Mouse (Mus musculus) mouse embryonic stem cell (cell line): Measurements from ENCODE around the gene Ckap2l.

ENCODE experiments used
- in situ Hi-C, 2 experiments: fragments of 300-500 bp; cut with MboI; formaldehyde crosslinking; loops; 1 replicate in 1 of 2; 3 replicates in 1 of 2; pipeline ENCODE4 v1.14.3; 2019 to 2020; ENCODE audit warnings: low sequenced_read_pairs in 2 of 2, low pct_unique_long_range_greater_than_20kb in 1 of 2, mixed read lengths in 1 of 2; ENCODE audit not compliant: unreplicated experiment in 1 of 2

Ckap2l gene

DNA sequence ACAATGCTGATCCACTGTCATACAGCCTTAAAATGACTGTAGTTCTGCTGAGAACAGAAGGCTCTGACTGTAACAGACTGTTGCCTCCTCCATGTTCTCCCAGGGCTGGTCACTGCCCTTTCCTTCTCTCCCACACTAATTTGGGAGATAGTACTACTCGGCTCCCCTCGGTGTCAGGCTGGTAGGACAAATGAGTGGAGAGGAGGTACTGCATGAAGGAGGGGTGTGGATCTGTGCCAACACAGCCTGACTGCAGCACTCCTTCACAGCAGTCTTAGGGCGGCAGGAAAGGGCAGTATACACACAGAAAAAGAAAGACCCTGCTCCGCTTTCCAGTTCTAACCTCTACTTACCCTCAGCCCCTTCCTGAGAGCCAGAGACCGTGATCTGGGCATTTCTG, 27.0 kb downstream of the Ckap2l start:
- in situ Hi-C loops = loop anchor here (25.0 kb wide), 2 partner anchors 167 to 383 kb away; no protein-coding TSS in a partner anchor

DNA sequence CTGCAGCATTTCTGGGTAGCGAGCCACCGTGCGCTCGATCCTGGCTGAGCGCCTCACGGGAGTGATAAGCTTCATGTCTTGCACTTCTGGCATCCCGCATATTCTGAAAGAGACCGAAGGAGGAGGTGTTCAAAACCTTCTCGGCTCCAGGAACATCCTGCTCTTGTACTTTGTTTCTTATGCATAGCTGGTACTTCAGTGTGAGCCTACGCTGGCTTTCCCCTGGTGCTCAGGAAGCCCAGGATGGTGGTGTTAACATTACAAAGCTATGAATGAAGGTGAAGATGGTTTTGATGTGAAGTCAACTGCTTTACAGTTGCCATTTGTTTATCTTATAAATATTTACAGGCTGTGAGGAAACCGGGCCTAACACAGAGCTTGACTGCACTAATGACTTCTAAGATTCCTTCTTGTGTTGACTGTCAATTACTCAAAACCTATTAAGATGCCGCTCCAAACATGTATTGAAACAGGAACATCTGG, 27.8 kb downstream of the Ckap2l start:
- in situ Hi-C loops = loop anchor here (25.0 kb wide), 2 partner anchors 168 to 382 kb away; no protein-coding TSS in a partner anchor

DNA sequence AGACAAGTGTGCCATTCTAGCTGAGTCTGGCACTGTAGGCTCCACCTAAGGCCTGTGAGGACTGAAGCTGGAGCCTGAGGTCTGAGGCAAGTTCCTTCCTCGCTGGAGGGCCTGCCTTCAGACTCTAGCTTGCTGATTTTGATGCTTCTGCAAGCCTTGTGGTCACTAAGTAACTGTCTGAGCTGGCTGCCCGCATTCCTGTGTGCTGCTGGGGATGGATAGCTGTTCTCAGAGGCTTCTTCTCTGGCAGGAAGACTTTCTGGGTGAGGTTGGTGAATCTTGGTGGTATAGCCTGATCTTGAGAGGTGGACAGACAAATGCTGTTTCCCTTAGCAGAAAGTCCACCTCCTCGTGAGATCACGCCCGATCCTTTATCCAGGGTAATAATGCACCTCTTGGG, 29.3 kb downstream of the Ckap2l start:
- in situ Hi-C loops = loop anchor here (25.0 kb wide), 2 partner anchors 170 to 380 kb away; no protein-coding TSS in a partner anchor

DNA sequence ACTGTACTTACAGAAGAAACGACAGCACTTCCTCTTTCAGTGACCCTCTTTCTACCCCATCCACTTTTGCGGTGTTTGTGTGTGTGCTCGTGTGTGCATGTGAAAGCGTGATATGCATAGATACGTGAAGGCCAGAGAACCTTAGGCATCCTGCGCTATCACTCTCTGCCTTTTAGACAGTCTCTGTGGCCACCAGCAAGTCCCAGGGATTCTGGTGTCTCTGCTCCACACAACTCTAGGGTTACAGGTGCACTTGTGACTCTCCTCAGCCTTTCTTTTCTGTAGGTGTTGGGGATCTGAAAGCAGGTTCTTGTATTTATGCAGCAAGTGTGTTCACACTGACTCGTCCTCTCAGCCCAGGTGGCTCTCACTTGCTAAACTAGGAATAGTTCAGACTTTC, 31.7 kb downstream of the Ckap2l start:
- in situ Hi-C loops = loop anchor here (25.0 kb wide), 2 partner anchors 172 to 378 kb away; no protein-coding TSS in a partner anchor

DNA sequence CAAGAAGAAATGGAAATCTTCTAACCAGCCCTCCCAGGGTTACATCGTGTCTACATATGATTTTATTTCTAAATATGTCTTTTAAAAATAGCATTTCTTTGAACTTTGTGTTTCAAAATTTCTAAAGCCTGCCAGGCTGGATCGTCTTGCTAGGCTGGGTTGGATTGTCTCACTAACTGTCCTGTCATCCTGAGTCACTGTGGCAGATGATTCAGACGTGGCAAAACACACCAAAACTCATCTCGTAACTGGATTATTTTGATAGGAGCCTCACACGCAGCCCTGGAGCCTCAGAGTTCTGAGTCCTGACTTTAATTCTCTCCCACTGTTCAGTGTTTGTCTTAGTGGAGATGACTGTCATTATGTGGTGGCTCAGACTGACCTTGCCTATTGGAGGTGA, 33.9 kb downstream of the Ckap2l start:
- in situ Hi-C loops = loop anchor here (25.0 kb wide), 2 partner anchors 174 to 376 kb away; no protein-coding TSS in a partner anchor

DNA sequence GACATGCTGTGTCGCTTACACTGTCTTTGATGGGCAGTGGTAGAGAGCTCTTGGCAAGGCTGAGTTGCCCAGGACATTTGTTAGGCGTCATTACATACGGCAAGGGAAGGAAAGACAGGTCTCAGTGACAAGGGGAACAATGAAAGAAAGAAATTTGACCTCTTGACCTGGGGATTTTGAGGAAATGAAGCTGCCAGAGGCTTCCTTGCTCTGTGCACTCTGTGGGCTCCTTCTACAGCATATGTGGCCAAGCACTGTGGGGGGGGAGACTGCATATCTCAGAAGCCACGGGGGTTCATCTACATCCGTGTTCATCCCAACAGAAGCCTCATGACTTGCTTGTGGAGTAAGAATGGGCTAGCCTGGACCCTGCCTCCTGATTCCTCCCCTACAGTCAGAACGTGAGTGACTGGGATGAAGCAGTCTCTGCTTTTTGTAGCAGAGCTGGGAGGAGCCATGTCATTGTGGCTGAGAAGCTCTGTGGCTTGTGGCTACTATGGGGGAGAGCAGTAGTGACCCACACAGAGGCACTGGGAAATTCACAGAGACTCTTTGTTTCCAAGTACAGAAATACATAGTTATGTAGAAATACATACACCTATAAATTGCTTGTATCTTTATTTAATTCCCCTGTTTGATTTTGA, 35.7 kb downstream of the Ckap2l start:
- in situ Hi-C loops = loop anchor here (25.0 kb wide), 2 partner anchors 176 to 374 kb away; no protein-coding TSS in a partner anchor

DNA sequence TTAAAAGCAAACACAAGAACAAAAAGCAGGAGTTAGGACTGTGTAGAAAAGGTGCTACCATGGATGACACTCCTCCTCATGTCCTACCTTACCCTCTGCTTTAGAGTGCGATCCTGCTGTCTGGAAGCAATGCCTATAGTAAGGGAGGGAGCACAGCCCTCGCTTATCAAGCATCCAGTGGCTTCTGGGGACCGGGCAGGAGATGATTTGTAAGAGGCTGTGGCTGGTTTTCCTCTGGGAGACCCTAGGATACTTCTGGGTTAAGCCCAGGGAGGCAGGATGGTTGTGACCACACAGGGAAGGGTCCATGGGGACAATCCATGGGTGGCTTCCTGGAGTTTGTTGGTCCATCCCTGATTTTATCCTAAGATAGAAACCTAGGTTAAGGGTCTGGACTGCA, 36.4 kb downstream of the Ckap2l start:
- in situ Hi-C loops = loop anchor here (25.0 kb wide), 2 partner anchors 177 to 373 kb away; no protein-coding TSS in a partner anchor

DNA sequence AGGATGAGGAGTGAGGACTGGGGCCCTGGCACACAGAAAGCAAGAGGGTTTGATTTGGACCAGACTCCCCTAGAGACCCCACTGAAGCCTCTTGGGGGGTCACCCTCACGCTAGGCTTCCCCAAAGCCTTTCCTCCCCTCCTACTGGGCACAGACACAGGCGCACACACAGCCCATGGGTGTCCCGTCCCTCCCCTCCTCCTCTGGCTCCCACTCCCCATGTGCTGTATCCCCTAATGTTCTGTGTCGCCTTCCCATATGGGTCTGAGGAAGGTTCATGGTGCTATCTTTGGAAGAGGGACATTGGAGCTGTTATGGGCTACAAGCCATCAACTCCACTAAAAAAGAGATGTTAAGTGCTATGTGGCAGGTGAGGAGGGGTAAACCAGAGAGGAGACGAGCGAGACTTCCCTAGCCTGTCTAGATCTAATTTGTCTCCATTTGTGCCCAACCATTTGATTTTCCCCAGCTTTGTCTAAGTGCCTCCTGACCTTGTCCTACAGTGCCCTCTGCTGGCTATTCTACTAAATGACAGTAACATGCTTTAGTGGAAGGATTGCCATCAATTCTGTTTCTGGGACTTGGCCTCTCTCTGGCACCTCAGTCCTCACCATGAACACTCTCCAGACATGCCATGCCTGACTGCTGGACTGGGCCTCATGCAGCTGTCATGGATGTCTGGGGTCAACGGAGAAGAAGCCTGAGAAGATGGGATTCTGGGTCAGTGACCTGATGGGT, 38.4 kb downstream of the Ckap2l start:
- in situ Hi-C loops = loop anchor here (5.0 to 25.0 kb wide), 3 partner anchors 81 to 371 kb away; no protein-coding TSS in a partner anchor

DNA sequence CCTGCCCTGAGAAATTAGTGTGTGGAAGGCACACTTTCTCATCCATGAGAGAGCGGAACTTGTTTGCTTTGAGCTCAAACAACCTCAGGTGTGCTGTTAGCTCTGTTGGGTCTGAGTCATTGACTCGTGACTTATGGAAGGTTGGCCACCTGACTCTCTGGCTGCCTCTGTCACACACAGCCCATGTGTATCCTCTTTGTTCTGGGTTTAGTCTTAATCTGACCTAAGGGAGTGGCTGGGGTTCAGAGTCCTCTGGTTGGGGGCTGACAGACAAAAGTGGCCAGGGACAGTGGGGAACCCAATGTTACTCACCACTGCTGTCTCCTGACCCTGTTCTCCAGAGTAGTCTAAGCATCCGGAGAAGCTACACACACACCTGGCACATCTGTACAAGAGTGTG, 39.0 kb downstream of the Ckap2l start:
- in situ Hi-C loops = loop anchor here (5.0 to 25.0 kb wide), 3 partner anchors 81 to 371 kb away; no protein-coding TSS in a partner anchor

DNA sequence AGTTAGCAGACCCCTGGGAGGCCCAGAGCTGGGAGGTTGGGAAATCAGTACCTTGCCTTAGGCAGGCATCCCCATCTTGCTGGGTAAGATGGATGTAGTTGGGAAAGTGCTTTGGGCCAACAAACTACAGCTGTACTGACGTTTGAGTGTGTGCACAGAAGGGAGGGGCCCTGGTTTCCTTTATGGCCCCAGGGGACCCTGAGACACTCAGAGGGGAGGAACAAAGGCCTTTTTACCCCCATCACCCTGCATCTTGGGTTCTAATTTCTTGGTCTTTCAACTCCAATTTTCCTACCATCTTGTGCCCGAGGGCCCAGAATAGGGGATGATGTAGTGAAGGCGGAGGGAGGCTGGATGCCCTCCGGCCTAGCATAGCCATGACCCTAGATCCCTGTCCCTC, 41.0 kb downstream of the Ckap2l start:
- in situ Hi-C loops = loop anchor here (5.0 to 25.0 kb wide), 3 partner anchors 79 to 369 kb away; no protein-coding TSS in a partner anchor

DNA sequence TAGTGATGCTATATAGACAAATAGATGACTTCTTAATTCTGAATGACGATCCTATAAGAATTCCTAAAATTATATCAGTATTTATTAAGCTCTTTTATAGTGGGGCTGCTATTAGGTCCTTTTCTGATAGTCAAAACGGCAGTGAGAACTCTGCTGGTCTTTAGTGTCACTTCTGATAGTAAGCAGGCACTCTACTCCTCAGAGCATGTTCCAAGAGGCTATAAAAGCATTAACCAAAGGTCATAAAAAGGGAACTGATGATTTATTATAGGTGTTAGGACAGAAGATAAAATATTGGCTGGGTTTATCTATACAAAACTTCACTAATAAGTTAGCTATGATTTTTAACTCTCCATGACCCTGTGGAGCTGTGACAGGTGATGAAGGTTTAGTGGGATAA, 42.9 kb downstream of the Ckap2l start:
- in situ Hi-C loops = loop anchor here (25.0 kb wide), 2 partner anchors 183 to 367 kb away; no protein-coding TSS in a partner anchor

DNA sequence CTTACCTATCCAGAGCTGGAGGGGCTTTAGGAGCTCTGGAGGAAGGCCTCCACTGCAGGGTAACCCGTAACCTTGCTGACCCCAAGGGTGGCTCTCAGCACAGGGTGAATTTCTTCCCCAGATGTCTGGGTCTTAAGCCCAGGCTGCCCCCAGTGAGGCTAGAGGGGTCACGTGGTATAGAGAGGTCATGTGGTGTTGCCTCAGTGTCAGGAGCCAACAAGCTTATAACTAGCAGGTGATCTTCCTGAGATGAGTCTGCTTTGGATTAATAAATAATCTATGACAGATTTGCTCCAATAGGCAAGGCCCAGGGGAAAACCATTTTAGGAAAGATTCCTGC, 43.4 kb downstream of the Ckap2l start:
- in situ Hi-C loops = loop anchor here (25.0 kb wide), 2 partner anchors 184 to 366 kb away; no protein-coding TSS in a partner anchor

DNA sequence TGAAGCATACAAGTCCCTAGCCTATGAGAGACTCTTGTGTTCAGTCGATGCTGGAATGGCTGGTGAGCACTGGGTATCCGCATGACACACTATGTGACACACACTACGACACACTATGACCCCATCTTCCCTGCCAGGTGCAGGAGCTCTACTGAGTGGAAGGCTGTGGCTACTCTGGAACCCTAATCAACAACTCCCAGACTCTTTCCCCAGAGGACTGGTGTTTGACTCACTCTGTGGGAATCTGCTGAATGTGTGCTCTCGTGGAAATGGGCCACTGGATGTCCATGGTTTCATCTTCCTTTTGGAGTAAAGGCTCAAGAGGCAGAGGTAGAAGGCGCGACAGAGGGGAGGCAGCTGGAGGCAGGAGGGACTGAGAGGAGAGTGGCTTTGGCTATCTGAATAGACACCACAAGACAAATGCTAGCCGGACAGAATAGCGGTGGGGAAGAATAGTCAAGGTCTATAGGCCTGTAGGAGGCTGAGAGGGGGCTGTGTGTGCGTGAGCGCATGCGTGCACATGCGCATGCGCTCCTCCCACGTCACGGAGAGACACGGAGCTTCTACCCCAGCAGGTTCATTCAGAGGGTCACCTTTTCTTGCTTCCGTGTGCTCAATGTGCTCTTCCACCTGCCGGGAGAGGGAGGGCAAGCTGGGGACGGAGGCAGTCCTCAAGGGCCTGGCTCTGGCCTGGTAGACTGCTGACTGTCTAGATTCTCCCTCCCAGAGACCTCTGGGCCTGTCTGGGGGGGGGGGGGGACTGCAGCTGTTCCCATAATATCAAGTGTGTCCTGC, 44.0 kb downstream of the Ckap2l start:
- in situ Hi-C loops = loop anchor here (25.0 kb wide), 2 partner anchors 184 to 366 kb away; no protein-coding TSS in a partner anchor

DNA sequence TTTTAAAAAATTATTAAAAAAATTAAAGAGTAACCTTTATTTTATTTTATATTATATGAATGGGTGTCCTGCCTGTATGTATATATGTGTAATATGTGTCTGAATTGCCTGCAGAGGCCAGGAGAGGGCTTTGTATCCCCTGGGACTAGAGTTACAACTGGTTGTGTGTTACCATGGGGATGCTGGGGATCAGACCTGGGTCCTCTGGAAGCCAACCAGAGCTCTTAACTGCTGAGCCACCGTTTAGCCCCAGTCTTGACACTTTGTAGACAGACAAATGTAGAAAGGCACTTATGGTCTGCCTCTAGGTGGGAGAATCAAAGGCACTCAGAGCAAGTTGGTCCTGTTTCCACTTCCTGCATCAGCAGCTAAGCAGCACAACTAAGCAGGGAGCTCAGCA, 47.7 kb downstream of the Ckap2l start:
- in situ Hi-C loops = no loop called here

DNA sequence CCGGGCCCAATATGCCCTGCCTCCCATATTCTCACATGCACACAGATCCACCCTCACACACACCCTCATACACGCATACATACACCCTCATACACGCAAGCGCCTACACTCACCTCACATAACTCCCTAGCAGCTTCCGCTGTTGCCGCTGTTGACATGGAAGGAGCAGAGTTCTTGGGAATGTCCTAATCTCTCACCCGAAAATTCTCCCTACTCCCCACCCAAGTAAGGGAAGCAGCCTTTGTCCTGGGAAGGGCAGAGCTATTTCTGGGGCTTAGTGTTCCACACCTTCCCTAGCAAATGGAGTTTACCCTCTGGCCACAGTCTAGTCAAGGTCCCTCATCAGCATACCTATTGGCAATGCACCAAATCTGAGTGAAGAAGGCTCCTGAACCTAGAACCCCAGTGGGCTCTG, 49.3 kb downstream of the Ckap2l start:
- in situ Hi-C loops = no loop called here

DNA sequence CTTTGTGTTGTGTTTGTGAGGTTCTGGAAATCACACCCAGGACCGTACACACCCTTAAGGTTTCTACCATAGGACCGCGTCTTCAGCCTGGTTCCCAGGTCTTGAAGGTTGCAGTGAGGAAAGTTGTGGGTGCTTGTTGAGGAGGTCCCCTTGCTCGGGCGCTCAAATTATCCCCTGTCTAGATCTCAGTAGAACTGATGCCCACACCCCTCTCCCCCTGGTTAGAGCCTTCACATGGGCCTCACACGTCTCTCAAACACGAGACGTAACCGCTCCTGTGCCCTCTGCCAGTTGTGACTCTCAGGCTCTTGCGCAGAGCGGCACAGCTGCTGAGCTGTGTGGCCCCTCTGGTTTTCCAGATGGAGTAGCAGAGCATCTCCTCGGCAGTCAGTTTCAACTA, 50.1 kb downstream of the Ckap2l start:
- in situ Hi-C loops = no loop called here

DNA sequence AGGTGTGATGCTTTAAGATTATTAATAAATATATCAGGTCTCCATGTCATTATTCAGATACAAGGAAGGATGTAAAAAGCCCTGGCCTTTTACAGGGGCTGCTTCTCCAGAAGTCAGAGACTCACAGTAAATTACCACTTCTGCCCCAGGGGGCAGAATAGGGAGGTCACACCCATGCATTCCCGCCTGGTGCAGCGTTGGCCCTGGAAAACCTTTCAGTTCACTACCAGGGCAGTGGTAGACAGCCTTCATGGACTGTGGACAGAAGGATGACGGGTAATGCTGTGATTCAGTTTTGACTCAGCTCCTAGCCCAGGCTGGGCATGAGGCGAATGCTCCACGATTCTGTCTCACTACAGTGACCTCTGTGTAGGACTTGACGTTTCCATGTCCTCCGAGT, 50.6 kb downstream of the Ckap2l start:
- in situ Hi-C loops = no loop called here

DNA sequence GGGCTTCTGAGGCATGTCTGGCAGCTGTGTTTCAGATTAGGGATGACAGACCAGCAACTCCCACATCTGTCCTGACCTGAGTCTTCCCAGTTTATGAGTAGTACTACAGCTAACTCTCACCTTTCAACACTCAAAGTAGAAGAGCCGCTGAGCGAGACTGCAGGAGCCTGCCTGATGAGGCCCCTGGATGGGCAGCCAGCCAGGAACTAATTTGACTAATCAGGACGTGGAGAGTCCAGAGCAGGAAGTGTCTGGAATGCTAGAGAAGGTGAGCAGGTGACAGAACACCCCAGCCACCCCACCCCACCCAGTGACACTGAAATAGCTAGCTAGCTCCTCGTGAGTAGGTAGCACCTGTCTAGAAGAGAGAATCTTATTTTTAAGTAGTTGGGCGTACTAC, 51.4 kb downstream of the Ckap2l start:
- in situ Hi-C loops = no loop called here
